Mouse (Mus musculus): ENCODE results near the gene Gm8127.
"Not testable (repeated sequence)": the region's sequence is repeated elsewhere in the genome, so short reads cannot be mapped to it uniquely, and the experiment has no call there.

The Gm8127 gene

DNA sequence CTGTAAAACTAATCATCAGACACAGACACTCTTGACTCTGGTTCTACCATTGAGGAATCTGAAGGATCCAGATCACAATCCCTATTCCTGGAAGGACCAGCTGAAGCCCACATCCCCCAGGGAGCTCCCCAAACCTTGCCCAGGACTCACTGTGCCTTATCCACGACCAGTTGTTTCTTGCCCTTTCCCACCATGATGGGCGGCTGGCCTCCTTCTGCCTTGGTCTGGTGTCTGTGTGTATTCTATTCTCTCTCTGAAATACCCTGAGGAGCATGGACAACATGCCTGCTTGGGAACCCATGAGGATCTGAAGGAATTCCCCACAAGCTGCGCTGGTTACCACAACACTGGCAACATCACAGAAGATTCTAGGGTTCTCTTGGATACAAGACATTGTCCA is at the start of gene Gm8127:
Gene Gm8127 (minus strand): TSS at position 330 of the 400 bp plus-strand sequence.
- DNase-seq = not testable (repeated sequence)

DNA sequence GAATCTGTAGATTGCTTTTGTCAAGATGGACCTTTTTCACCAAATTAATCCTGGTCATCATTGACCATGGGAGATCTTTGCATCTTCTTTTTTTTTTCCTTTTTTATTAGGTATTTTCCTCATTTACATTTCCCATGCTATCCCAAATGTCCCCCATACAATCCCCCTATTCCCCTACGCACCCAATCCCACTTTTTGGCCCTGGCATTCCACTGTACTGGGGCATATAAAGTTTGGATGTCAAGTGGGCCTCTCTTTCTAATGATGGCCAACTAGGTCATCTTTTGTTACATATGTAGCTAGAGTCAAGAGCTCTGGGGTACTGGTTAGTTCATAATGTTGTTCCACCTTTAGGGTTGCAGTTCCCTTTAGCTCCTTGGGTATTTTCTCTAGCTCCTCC is 44.0 kb upstream of the Gm8127 start:
- DNase-seq = not testable (repeated sequence)

DNA sequence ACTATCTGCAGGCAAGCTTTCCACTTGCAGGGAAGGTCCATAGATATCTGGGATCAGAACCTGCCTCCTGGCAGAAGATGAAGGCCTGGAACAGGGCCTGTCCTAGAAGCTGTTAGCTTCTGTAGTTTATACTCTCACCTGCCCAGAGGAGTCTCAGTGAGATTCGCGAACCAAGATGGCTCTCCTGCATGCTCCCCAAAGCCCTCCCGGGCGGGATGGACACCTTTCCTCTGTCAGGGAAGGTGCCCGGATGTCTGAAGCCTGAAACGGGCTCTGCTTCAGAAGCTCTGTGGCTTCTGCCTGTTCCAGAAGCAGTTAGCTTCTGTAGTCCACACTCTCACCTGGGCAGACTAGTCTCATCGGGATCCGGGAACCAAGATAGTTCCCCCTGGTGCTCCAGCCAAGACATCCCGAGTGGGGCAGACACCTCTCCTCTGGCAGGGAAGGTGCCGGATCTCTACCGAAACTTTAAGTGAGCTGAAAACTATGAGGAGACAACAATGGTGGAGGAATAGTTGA is 37.8 kb upstream of the Gm8127 start:
- DNase-seq = not testable (repeated sequence)

DNA sequence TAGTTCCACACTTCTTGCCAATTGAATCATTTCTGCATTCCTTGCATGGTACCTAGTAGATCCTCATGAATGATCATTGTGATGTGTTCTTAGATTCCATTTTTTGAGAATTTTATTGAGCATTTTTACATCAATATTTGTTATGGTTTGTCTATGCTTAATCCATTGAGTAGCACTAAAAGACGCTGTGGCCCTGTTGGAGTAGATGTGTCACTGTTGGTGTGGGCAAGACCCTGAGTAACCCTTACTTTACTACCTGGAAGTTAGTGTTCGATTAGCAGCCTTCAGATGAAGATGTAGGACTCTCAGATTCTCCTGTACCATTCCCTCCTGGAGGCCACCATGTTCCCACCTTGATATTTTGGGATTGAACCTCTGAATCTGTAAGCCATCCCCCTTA is 35.0 kb upstream of the Gm8127 start:
- not testable (repeated sequence) for DNase-seq

DNA sequence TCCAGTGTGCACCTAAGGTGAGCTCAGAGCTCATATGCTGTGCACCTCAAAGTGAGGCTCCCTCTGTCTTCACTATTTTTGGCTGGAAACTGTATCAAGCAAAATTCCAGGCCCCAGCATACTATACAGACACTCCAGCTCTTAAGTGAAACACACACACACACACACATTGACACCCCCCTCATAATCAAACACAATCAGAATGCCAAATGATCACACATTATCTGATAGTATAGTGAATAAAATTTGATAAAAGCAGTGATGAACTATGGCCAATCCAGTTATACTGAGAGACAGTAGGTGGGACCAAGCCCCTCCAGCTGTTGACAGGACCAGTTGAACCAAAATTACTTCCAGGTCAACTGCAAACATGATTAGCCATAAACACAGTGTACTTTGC is 25.9 kb upstream of the Gm8127 start:
- DNase-seq = not testable (repeated sequence)

DNA sequence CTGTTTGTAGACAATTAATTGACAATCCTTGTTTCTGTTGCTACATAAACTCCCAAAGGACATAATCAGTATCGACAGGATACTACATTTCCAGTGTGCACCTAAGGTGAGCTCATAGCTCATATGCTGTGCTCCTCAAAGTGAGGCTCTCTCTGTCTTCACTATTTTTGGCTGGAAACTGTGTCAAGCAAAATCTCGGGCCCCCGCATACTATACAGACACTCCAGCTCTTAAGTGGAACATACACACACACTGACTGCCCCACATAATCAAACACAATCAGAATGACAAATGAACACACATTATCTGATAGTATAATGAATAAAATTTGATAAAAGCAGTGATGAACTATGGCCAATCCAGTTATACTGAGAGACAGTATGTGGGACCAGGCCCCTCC is 15.0 kb downstream of the Gm8127 start:
- peak; percentile 15 for DNase-seq

DNA sequence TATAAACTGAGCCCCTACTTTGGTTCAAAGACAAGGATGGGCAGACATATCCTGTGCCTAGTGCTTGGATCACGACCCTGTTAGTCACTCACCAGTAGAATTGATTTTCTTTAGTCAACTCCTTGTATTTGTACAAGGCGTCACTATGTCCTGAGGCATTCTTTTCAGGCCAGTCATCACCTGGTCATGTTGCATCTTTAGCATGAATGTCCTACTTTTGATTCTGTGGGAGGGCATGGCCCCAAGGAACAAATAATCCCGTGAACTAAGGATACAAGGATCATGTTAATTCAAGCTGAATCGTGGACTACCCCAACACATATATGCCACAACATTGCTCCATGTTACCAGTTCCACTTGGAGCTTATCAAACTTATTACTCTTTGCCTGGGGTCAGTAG is 15.5 kb downstream of the Gm8127 start:
- peak; percentile 10 for DNase-seq

DNA sequence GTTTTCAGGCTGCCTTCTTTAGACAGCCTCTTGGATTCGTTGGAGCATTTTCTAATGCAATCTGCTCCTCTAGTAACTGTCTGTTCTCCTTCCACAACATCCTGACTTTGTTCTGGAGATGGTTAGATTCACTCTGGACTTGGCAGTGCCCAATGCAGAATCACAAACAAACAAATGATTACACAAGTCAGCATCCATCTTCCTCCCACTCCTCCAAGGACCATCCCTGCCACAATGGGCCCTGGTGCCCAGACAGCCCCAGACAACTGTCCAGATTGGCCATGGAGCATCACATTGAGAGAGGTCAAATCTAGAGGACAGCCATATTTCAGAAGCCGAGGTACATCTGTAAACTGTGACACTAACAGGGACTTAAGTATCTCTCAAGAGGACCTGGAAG is 16.2 kb downstream of the Gm8127 start:
- DNase-seq = peak; percentile 5

DNA sequence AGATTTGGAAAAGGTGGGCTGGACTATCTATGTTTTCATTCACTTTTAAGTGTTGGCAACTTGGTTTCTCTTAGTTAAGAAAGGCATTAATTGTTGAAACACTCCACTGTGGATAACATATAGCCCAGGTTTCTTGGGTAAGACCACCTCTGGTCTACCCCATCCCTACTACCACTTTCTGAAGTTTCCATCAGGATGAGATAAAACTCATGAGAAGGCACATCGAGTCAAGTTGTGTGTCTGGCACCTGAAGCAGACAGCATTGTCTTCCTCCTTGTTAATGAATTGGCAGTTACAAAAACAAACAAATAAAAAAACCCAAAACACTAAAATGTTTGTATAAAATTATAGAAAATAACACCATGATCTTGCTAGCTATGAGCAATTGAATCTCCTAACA is 17.9 kb downstream of the Gm8127 start:
- not testable (repeated sequence) for DNase-seq

DNA sequence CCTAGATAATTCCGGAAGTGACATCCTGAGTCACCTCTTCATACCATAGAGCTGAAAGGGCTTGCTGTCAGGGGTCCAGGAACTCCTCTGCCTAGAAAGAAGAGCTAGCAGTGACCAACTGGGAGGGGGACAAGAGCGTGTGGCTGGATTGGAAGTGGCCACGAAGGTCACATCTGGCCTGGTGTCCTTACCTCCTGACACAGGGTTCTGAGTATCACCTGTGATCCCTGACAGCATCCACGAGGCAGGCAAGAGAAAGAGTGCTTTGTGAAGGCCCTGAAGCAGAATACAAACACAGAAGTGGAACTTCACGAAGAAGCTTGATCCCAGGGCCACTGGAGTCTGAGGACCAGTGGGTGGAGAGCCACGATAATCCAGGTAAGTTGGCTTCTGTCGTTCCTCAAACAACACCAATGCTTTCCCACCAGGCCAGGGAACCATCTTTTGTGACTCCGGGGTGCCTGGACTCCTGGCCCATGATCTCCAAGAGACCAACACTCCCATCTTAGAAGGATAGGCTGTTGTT is 18.6 kb downstream of the Gm8127 start, which contains the start of gene Gm9732:
Gene Gm9732 (plus strand): TSS at position 51 of the 526 bp plus-strand sequence.
- DNase-seq = peak; percentile 16

DNA sequence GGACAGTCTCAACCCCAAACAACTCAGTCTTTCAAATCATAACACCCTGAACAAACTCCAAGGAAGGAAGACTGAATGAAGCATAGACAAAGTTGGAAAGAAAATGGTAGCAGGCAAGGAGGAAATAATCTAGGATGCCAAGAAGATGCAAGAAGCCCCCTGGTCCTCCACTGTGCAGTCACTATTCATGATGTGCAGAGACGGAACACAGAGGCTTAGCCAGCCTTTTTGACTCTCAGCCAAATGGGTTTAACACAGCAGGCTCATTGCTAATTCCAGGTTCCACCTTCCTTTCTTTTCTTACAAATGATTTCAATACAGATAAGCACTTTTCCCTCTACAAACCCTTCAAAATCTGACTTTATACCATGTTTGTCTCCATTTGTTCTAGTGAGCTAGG is 20.5 kb downstream of the Gm8127 start:
- not testable (repeated sequence) for DNase-seq

DNA sequence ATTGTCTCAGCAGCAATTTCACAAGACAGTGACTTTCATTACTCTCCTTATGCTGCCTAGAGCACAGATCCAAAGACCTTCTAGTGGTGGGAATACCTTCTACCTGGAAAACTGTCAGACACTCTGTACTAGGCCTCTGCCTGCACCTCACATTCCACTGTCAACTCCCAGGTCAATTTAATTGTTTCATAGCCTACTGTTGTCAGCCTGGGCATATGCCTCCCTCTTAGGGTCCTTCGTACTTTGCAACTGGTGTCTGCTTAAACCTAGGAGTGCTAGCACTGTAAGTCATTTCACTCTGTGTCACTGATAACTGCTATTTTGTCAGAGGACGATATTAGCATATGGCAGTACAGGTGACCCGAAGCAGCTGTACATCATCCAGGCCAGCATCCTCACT is 24.4 kb downstream of the Gm8127 start:
- DNase-seq = not testable (repeated sequence)

DNA sequence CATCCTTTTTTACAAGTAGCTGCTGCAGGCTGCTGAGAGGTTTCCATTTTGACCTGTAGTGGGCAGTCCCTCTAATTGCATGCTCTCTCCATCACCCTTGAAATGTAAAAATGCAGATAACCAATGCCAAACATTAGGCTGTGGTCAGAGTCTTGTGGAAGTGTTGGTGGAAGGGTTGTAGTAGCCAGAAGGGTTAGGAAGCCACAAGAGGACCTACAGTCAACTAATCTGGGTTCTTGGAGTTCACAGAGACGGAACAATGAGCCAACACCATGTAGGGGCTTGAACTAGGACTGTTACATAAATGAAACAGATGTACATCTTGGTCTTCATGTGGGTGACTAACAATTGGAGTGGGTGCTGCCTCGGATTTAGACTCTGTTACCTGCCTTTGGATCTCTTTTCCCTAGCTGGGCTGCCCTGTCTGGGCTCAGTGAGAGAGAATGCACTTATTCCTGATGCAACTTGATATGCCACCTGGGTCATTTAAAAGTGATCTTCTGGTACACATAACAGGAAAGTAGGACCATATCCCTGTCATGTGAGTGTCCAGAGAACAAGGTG is 25.0 kb downstream of the Gm8127 start:
- DNase-seq = not testable (repeated sequence)

DNA sequence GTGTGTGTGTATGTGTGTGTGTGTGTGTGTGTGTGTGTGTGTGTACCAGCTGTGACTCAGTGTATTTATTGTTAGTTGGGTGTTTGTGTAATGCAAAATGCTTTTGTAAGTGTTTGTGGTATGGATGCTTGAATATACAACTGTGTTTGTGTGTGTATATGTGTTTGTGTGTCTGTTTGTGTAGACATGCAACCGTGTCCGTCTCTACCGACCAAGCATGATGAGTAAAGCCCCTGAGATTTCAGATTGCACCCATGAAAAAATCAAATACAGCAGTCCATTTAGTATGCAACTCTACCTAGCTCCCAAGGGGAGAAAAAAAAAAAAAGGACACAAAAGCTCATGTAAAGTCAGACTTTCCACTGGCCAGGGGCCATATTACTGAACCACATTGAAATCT is 30.2 kb downstream of the Gm8127 start:
- DNase-seq = not testable (repeated sequence)

DNA sequence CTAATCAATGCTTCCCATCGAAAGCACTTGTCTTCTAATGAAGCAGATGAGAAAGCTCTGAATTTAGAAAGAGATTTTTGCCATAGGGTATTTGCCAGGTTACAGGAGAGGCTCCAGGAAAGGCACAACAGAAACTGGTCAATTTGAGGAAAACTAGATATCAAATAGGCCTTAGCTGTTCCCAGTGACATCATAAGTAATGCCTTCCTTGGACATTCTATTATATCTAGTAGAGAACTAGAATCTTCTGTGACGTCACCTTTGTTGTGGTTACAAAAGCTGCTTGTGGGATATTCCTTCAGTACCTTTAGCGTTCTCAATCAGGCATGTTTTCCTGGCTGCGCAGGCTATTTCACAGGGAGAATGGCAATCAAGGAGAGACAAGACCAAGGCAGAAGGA is 35.3 kb downstream of the Gm8127 start, which contains the start of gene Gm8126:
Gene Gm8126 (plus strand): TSS at position 301 of the 400 bp plus-strand sequence.
- not testable (repeated sequence) for DNase-seq

DNA sequence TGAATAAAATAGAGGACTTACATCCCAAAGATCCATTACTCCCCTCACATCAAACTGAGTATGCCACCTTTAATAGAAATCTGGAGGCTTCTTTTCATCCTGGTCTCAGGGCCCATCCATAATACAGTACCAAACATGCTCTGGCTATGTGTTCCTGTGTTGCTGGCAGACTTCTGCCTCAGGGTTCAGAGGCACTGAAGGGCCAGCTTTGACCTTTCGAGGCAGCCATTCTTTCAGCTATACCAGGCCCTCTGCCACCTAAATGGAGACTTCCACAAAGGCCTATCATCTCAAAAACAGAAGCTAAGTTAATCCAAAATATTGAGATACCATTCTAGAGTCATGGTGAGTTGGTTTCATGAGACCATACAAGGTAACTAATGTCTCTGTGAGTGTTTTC is 37.1 kb downstream of the Gm8127 start:
- not testable (repeated sequence) for DNase-seq

DNA sequence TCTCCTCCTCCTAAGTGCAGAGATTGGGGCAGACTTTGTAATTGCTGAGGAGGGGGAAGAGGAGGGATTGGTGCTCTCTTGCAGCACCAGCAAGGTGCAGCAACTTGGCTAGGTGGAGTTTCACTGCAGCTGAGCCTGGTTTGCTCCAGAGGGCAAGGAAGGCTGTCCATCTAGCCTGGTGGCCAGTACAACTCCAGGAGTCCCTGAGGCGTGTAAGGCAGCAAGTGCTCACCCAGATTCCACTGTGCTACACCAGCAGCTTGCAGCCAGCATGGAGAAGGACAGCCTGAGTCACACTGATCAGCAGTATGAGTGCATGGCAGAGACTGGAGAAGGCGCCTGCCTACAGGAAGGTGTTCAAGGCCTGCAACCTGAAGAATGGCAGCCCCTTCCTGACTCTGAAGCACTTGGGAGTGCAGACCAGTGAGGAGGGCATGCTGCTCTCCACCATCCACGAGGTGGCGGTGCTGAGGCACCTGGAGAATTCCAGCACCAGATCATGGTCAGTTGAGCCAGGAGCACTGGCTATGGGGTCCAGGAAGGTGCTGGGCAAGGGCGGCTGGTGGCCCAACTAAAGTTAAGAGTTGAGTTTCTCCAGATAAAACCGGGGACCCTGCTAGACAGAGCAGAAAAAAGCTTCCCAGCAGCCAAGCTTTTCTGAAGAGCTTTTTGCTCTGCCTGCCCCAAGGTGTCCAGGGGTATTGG is 42.9 kb downstream of the Gm8127 start:
- not testable (repeated sequence) for DNase-seq

DNA sequence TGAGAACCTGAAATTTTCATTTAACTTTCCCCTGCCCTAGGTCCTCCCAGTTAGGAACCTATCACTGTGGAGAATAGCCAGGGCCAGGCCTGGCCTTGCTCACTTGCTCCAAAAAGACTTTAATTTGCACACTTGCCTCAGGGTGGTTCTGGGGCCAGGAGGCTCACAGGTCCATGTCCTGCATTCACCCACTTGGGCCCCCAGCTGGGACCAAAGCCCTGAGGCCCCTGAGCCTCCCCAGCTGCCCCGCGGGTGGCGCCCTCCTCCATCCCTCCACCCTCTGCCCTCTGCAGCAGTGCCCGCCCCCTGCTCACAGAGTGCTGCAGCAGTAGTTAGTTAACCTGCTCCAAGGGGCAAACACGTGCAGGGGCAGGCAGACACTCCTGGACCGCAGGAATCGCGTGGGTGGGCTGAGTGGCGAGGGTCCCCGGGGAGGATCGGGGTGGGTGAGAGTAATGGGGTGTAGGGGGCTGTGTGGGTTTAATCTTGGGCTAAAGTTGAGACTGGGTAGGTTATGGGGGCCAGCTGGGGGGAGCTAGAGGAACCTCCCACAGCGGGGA is 43.9 kb downstream of the Gm8127 start:
- peak; percentile 9 for DNase-seq
